9 mouse cellular contexts compared by ENCODE assay signal in genomic region chr15:27808596-27809276, GRCm38 (mm10).
DNase-seq lines count a peak whose midpoint lies in the region; TF ChIP-seq lines count a peak whose summit lies in the region.
"Had no signal": no experiment of that assay in that cellular context is flagged by ENCODE, and none has a peak within 500 bp of the region (broad histone marks: within the 10 kb centered on the region; RNA-seq: fewer than 3 reads in every experiment).

No protein-coding gene starts in this region.

- H3K27me3 ChIP-seq in cerebellum, adult 2 months (ENCODE audit: control insufficient read depth, insufficient read depth, low read length): no peaks in the 10 kb centered on the region
- H3K27me3 ChIP-seq: liver, embryonic 15.5 days had no signal

- H3K4me3 ChIP-seq in cerebellum, adult 2 months (replicated peaks; ENCODE audit: insufficient read depth, low read depth, low read length): no peak overlapping the region
- H3K4me3 ChIP-seq: liver, embryonic 15.5 days had no signal

- TF ChIP-seq POLR2A in cerebellum, adult 2 months (IDR thresholded peaks at IDR 0.05; ENCODE audit: borderline replicate concordance, insufficient read depth, low read length): no peak

- peaks cover 8% of the 10 kb centered on the region for H3K4me1 ChIP-seq in cerebellum, adult 2 months (ENCODE audit: control insufficient read depth, insufficient read depth, low read length)
- H3K4me1 ChIP-seq: liver, embryonic 15.5 days had no signal

- 0 out of 2 replicates have a peak, but pooled peaks have one; percentile 3 for TF ChIP-seq CTCF in cerebellum, adult 2 months (IDR thresholded peaks at IDR 0.05; ENCODE audit: borderline replicate concordance, insufficient read depth, low read depth, low read length)

- DNase-seq in cerebellum, adult 2 months: no peak
- no peak for DNase-seq in cerebellum, postnatal 25 days
- DNase-seq in ovary, postnatal 36 days (ENCODE audit: low spot score): peak; percentile 53
- DNase-seq in ovary, postnatal 10 days (ENCODE audit: low spot score): no peak
- peak; percentile 41 to 42 for DNase-seq in heart, postnatal 36 days
- DNase-seq in left cerebral cortex, postnatal 14 days (ENCODE audit: low spot score in 2 of 2): peak; percentile 69 to 80
- DNase-seq in right cerebral cortex, postnatal 14 days: peak; percentile 66
- DNase-seq in MN1 (ENCODE audit: low spot score): no peak

- H3K27ac ChIP-seq in cerebellum, adult 2 months (ENCODE audit: insufficient read depth, low read length): no peak overlapping the region
- H3K27ac ChIP-seq: liver, embryonic 15.5 days had no signal

- 46% methylated on average over 5 of the region's 5 CpGs for WGBS in cerebellum, adult 2 months

- intact Hi-C loops in heart, postnatal 36 days (cut with DNase I): loop anchor here (2.0 kb wide), 1 partner anchor 20 kb away; no protein-coding TSS in a partner anchor
- intact Hi-C loops in left cerebral cortex, postnatal 14 days (cut with DNase I): no loop called here

Comparison
In these comparisons a context has a peak if more than half of its experiments do, and no peak if none do; other contexts are left out.
1. DNase-seq: peak in ovary, postnatal 36 days (single experiment), heart, postnatal 36 days (2 of 2), left cerebral cortex, postnatal 14 days (2 of 2) and right cerebral cortex, postnatal 14 days (single experiment); none in cerebellum, adult 2 months (0 of 2), cerebellum, postnatal 25 days (0 of 2), ovary, postnatal 10 days (single experiment) and MN1 (single experiment).